Mouse (Mus musculus): ENCODE measurements around the gene Dusp2.
"Not testable (repeated sequence)": the region's sequence is repeated elsewhere in the genome, so short reads cannot be mapped to it uniquely, and the experiment has no call there.

The Dusp2 gene

DNA sequence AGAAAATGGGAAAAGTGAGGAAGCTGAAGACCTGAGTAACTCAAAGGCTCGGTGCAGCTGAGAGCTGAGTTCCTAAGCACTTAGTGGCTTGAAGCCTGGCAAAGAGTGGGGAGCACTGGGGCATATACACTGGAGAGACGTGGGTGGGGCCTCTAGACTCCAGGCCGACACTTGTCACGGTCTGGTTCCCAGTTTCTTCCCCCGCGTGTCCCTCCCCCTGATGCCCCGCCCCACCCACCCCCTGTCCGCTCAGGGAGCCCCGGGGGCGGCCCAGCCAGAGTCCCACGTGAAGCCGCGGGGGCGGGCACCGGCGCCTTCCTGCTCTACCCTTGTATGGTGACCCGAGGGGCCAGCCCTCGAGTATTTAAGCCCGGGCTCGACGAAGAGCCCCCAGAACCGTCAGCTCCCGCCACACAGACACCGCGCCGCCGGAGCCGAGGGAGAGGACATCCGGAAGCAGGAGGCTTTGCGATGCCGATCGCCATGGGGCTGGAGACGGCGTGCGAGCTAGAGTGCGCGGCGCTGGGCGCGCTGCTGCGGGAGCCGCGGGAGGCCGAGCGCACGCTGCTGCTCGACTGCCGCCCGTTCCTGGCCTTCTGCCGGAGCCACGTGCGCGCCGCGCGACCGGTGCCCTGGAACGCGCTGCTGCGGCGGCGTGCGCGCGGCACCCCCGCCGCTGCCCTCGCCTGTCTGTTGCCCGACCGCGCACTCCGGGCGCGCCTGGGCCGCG lies at the start of gene Dusp2:
TSS of gene Dusp2 (plus strand) at position 393 of the 730 bp plus-strand sequence.
- peak; percentile 49 for DNase-seq

DNA sequence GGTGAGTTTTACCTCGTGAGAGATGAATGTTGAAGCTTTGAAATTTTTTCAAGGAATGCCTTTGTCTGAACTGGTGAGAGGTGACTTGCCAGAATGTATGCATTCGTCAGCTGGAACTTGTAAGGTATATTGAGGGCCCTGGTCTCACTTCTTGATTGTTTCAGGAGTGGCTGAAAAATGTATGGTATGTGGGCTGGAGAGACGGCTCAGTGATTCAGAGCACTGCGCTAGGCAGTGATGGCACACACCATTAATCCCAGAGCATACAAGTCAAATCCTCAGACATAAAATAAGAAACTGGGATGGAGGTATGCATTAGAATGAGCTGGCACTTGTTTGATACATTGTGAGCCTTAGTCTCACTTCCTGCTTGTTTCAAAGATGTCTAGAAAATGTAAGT lies 43.7 kb upstream of the Dusp2 start:
- DNase-seq = no peak

DNA sequence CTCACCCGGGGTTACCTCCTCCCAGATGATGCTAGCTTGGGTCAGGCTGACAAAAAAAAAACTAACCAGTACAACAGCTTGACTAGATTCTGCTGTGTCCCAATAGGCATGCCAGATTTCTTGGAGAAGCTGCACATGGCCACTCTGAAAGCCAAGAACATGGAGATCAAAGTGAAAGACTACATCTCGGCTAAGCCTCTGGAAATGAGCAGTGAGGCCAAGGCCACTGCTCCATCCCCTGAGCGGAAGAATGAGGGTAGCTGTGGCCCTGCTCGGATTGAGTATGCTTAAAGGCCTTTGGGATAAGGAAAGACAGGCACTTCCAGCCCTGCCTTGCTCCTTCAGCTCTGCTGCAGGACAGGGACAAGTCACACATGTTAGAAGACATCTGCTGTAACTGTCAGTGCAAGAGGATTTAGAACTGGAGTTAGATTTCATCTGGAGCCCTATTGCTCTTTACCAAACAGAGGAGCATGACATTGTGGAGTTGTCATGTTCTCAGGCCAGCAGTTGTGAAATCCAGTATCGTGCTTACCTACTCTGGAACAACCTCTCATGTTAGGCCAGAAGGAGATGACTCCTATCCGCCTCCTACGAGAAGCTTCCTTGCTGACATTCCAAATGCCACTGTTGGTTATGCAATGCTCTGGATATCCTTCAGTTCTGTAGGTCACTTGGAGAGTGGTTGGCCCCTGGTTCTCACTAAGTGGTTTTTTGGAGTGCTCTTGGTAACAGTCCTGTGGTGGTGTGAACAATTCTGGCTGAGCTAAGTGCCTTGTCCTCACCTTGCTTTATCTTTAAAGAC lies 38.8 kb upstream of the Dusp2 start:
- DNase-seq = no peak

DNA sequence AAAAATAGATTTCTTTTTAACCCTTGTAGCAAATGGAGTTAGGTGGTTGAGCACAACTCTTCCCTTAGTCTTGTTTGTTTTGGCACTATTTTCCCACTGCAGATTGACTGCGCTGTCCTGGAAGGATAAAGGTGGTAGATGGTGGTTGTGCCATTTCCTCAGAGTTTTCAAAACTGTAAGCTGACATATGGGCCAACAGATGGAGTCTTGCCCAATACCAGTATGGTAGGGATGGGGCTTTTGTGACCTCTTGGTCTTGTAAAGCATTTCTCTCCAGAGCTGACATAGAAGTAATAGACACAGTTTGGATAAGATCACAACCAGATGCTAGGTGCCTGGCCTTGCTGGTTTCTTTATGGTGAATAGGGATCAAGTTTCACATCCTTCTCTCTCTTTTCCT lies 37.9 kb upstream of the Dusp2 start:
- DNase-seq = no peak

DNA sequence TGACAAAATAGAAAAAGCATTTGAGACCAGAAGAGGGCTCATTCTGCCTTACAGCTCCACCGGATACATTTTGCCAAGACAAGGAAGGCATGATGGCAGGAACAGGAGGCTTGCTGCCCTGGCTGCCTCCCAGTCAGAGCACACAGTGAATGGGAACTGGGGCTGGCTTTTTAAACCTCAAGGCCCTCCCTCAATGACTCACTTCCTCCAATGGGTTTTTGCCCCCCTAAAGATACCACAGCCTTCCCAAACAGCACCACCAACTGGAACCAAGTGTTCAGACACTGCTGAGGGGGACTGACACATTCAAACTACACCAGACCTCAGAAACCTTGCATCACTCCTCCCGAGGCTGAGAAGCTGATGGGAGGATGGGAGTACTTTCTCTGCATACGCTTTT lies 35.3 kb upstream of the Dusp2 start:
- DNase-seq = no peak

DNA sequence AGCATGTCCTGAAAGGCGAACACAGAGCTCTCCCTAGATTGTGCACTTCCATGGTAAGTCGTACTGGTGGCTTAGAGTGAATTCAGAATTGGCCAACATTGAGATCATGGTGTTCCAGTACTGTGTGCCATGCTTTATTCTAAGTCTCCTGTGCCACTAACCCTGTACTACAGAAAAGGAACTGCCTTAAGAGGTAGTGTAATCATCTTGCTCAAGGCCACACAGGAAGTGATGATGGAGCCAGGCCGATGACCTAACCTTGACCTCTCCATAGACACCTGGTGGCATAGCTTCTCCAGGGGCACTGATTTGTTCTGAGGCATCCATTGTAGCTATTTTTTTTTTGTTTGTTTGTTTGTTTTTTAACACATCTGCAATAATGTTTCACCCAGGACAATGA lies 34.1 kb upstream of the Dusp2 start:
- DNase-seq = no peak

DNA sequence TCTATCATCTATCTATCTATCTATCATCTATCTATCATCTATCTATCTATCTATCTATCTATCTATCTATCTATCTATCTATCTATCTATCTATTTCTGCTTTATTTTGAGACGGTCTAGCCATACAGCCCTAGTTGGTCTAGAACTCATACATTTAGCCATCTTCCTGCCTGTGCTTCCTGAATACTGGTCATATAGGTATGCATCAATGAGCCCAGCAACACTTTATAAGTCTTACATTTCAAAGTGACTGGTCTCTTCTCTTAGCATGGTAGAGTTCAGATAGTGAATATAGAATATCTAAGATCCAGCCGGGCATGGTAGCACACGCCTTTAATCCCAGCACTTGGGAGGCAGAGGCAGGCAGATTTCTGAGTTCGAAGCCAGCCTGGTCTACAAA lies 31.8 kb upstream of the Dusp2 start:
- not testable (repeated sequence) for DNase-seq

DNA sequence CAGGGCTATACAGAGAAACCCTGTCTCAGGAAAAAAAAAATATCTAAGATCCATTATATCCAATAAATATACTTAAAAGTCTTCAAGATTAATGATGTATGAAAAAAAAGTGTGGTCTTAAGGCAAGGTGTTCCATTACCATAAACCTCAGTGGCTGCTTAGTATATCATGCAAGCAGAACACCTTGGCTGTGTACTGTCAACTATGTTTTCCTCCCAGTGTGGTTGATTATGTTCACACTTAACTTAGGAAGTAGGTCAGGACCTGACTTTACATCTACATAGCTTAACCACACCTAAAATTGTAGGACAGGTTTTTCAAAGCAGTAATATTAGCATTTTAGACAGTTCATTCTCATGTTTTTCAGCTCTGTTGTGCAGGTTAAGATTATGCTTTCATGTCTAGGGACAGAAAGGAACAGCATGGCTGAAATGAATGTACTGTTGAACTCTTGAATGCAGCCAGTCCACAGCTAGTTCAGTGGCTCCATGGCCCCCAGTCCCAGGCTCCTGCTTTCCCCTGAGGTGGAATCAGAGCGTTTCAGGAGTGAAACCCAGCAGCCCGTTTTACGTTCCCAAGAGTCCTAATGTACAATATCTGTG lies 31.2 kb upstream of the Dusp2 start:
- no peak for DNase-seq

DNA sequence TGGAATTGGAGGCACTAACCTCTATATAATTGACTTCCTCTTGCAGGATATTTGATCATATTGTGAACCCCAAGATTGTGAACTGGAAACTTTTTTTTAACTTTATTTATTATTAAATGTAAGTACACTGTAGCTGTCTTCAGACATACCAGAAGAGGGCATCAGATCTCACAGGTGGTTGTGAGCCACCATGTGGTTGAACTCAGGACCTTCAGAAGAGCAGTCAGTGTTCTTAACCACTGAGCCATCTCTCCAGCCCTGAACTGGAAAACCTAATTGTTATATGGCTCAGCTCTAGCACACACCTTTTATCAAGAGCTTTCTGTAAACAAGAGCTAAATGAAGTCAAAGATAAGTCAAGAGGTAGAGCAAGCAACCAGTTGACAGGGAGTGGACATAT lies 29.8 kb upstream of the Dusp2 start:
- DNase-seq = no peak

DNA sequence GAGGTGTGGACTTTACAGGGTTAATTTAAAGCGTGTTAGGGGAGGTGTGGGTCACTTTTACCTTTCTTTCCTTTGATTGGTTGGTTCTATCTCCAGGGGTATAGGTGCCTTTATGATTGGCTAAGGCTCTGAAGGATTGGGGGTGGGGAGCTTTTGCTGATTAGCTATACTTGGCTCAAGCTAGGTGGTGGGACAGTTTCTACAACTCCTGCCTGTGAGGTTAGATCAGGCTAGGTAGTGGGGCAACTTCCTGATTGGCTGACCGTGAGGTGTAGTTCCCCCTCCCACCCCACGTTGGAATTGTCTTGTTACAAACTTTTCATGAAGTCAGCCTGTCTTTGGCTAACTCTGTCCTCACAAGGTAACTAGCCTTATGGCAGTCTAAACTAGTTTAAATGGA lies 28.8 kb upstream of the Dusp2 start:
- DNase-seq = no peak

DNA sequence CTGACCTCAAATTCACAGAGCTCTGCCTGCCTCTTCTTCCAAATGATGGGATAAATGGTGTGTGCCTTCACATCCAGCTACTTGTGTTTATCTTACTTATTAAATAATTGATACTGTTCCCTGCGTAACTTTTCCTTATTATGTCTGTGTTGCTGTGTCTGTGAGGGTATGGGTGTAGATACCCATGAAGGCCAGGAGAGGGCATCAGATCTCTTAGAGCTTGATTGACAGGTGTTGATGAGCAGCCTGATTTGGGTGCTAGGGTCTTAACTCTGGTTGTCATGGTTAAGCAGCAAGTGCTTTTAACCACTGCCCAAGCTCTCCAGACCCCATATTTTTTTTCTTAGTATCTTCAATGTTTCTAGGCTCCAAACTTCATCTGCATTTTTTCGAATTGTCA lies 27.3 kb upstream of the Dusp2 start:
- DNase-seq = no peak

DNA sequence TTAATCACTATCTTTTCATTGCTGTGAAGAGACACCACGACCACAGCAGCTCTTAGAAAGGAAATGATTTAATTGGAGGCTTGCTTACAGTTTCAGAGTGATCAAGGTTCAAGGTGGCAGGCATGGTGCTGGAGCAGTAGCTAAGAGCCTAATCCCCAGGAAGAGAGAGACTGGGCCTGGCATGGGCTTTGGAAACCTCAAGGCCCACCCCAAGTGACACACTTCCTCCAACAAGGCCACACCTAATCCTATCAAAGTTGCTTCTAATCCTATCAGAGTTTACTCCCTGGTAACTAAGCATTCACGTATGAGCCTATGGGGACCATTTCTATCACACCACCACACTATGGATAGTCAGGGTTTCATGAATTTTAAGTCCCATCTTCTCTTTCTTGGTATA lies 25.7 kb upstream of the Dusp2 start:
- DNase-seq = no peak

DNA sequence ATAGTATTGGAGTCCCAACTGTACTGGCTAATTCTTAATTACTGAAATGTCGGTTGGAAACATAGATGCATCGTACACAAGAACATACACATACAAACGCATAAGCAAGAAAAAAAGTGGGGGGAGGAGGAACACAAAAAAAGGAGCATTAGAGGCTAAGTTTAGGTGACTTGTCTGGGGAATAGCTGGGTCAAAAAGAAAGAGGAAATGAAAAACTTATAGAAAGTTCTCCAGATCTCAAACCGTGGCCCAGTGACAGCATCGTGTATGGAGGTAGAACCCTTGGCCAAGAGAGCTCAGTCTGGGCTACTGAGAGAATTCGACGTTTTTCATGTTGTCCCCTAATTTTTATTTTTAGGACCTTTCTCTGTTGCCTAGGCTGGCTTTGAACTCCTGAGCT lies 25.3 kb upstream of the Dusp2 start:
- DNase-seq = no peak

DNA sequence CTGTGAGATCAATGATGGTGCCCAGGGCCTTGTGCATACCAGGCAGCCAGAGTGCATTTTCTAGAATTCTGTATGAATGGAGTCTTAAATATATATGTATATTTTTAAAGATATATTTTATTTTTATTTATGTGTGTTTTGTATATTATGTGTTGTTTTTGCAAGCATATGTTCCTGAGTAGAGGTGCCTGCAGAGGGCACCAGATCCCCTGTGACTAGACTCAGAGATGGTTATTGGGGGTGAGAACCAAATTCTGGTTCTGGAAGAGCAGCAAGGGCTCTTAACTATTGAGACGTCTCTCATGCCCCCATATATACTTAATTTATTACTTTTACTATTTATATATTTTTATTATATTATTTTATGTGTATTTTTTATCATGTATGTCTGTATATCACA lies 24.8 kb upstream of the Dusp2 start:
- DNase-seq = no peak

DNA sequence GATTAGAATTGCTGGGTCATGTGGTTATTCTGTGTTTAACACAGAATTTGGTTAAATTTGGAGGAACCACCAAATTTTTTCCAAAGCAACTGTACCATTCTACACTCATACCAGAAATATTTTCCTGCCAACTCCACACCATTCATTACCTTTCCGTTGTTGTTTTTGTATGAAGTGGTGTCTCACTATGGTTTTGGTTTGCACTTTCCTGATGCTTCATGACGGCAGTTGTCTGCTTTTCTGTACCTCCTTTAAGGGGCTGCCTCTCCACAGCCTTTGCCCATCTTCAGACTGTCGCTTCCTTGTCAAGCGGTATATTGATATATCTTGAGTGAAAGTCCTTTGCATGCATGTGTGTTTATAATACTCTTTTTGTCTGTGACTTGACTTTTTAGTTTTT lies 23.2 kb upstream of the Dusp2 start:
- DNase-seq = no peak

DNA sequence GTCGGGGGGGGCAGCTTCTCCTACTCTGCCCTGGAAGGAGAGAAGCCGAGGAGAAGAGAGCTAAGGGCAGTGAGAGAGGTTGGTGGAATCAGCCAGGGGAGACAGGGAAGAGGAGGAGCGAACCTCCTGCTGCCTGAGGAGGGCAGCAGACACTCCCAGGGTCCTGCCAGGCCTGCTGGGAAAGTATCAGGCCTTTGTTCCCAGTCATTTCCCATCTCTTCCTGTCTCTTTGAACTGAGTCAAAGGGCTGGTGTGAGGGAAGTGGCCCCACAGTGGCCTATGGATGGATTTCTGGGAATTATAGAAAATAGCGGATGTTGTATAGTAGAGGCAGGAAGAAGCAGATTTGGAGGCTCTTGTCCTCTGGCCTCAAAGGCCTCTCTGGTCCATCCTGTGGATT lies 22.1 kb upstream of the Dusp2 start:
- DNase-seq = no peak

DNA sequence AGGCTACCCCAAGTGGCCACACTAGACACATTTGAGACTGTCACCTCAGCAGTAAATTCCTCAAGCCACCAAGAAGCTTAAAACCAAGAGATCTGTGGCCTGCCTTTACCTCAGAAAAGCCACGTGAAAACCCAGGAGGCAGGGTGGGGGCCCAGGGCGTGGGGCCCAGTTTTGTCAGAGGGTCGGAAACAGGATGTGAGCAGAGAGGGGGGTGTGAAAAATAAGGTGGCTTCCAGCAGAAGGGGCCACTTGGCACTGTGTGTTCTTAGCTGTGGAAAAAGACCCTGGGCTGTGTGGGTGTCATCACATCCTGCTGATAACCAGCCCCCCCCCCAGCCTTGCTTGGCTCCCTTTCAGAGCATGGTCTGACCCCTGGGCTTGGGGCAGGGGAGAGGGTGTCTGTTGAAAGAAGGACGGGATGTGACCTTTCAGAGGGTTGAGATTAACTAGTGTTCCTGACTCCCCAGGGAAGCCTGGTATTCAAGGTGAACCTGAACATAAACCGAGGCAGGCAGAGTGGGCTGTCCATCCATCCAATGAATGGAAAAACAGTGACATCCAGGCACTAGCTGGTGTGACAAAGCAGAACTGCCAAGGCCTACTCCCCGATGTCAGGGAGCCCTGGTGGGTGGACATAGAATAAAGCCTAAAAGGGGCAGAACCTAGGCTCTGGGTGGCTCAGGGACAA lies 21.3 kb upstream of the Dusp2 start:
- no peak for DNase-seq

DNA sequence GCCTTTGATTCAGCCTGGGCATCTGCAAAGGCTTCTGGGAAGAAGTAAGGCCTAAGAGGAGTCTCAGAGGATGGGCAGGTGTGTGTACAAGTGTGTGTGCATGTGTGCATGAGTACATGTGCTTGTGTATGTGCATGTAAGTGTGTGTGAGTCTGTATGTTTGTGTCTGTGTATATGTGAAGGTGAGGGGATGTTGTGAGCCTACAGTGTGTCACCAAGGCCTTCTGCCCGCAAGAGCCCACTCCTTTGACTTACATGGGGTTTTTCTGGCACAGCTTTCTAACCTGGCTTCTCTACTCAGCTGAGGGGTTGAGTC lies 20.8 kb upstream of the Dusp2 start:
- no peak for DNase-seq

DNA sequence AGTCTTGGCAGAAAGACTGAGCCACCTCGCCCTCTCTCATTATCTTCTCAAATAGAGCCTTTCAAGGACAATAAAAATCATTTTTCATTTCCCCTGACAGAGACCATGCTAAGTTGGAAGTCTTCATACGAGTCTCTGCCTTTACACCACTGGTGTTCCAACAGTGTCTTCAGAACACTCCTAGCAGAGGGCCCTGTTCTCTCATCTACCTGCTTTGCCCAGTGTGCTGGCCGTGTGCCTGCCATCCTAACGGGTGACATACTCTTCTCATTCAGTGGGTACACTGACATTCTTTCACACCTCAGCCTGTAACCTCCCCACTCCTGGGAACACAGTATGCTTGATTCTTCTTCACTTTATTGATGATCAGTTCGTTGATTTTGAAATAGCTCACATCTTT lies 19.5 kb upstream of the Dusp2 start:
- no peak for DNase-seq

DNA sequence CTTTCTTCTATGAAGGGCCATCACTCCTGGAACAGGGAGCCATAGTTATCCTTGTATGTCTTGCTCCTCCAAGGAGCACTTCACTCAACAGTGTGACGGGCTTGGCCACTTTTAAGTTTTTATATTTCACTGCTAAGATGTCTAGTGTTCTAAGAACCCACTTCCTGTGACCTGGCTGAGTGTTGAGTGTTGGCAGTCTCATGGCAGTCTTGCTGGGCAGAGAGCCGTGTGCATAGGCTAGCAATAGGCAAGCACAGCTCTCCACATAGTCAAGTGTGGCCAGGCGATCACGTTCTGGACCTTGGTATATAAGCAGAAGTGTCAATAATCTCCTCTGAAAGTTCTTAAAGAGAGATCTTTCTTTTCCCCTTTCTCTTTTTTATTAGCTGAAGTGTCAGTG lies 17.8 kb upstream of the Dusp2 start:
- no peak for DNase-seq

DNA sequence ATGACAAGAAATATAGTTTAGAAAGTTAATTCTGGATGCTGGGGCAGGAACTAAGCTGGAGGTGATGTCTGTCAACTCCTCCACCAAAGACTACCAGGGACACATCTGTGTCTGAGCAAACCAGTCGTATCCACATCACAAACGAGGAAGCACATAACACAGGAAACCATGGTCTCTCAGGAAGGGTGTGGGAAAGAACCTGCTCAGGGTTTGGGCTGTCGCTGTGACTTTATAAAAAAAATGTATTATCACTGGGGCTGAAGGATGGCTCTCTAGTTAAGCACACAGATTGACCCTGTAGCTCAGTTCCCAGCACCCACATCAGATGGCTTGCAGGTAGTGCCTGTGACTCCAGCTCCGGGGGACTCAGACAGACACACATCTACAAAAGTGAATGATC lies 16.9 kb upstream of the Dusp2 start:
- no peak for DNase-seq

DNA sequence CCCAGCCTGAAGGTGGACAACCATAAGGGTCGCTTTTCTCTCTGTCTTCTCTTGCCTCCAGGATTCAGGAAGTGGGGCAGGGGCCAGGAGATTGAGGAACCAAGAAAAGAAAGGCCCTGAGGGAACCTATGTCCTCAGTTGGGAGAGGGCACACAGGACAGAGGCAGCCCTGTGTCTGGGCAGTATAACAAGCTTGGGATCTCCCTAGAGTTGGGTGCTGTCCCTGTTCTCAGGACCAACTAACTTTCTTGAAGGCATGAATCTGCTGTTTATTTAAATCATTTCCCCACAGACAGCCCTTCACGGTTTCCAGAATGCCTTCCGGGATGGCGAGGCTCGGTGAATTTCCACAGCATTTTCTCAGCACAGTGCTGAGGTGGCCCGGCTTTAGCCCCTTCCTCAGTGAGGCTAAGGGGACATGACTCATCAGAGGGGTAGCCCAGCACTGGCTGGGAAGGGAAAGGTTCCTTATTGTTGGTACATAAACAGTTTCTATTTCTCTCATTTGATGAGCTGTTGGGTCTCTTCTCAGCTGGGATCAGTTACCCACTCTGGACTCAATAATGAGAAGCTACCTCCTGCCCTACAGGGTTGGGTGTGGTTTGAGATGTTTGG lies 13.2 kb upstream of the Dusp2 start:
- no peak for DNase-seq

DNA sequence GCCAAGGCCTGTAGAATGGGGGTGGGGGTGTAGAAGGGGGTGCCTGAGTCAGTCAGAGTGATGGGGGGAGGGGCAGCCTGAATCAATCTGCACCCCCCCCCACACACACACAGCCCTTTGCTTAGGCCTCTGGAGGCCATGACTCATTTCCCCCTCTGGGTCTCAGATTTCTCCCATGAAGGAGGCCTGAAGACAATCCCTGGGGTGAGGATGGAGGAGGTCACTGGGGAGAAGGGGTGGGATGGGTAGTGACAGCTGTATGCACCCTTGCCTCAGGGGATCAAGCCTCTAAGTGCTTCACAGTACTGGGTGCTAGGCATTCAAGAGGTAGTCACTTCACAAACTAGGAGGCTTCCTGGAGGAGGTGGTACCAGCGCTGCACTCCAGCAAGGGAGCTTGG lies 12.3 kb upstream of the Dusp2 start:
- no peak for DNase-seq
